Mouse (Mus musculus): ENCODE results near the gene Tmem235. TPM values are rescaled to one million over a fixed set of nuclear protein-coding genes. Genes with fewer than 3 reads are reported as not detected.
"Not testable (repeated sequence)": the region's sequence is repeated elsewhere in the genome, so short reads cannot be mapped to it uniquely, and the experiment has no call there.

The Tmem235 gene
- not detected for total RNA-seq (2021)
- long read RNA-seq, experiment 1: 0 reads
- long read RNA-seq, experiment 2: 0 reads

GRCm38 (mm10) chr11:117860601-117861000 is at the start of gene Tmem235:
Gene Tmem235, plus strand, starts transcription at chr11:117860752.
- intact Hi-C loops (cut with DNase I): no loop called here
- DNase-seq: no peak

- no peak for DNase-seq
- intact Hi-C loops (cut with DNase I): no loop called here
These were observed 46.7 kb upstream of the Tmem235 start for GRCm38 (mm10) chr11:117813867-117814266.

- intact Hi-C loops (cut with DNase I): no loop called here
- no peak for DNase-seq
These were observed 45.7 kb upstream of the Tmem235 start for GRCm38 (mm10) chr11:117814704-117815366.

- intact Hi-C loops (cut with DNase I); DNase-seq: not testable (repeated sequence)
These were observed 44.7 kb upstream of the Tmem235 start for GRCm38 (mm10) chr11:117815850-117816249.

GRCm38 (mm10) chr11:117816389-117816996 is 44.1 kb upstream of the Tmem235 start:
- no peak for DNase-seq
- intact Hi-C loops (cut with DNase I): no loop called here

GRCm38 (mm10) chr11:117819095-117819494 is 41.5 kb upstream of the Tmem235 start:
- peak; percentile 46 to 50 for DNase-seq
- intact Hi-C loops (cut with DNase I): no loop called here

- intact Hi-C loops (cut with DNase I): no loop called here
- no peak for DNase-seq
These were observed 40.4 kb upstream of the Tmem235 start for GRCm38 (mm10) chr11:117820173-117820572.

- DNase-seq: no peak
- intact Hi-C loops (cut with DNase I): no loop called here
These were observed 38.7 kb upstream of the Tmem235 start for GRCm38 (mm10) chr11:117821868-117822267.

- DNase-seq: peak in 1 of 2 experiments; percentile 28
- intact Hi-C loops (cut with DNase I): no loop called here
These were observed 37.8 kb upstream of the Tmem235 start for GRCm38 (mm10) chr11:117822728-117823241.

GRCm38 (mm10) chr11:117823411-117823810 is 37.1 kb upstream of the Tmem235 start:
- intact Hi-C loops (cut with DNase I): no loop called here
- DNase-seq: no peak

- intact Hi-C loops (cut with DNase I): no loop called here
- peak; percentile 72 to 78 for DNase-seq
These were observed 36.2 kb upstream of the Tmem235 start for GRCm38 (mm10) chr11:117824060-117824969.

GRCm38 (mm10) chr11:117825333-117826101 is 35.0 kb upstream of the Tmem235 start, which contains the start of the genes Afmid and Tk1:
Gene Afmid, plus strand, starts transcription at chr11:117825924.
Gene Tk1, minus strand, starts transcription at chr11:117826092.
- intact Hi-C loops (cut with DNase I): loop anchor here (1.0 to 5.0 kb wide), 4 partner anchors 35 to 593 kb away; no protein-coding TSS in a partner anchor
- DNase-seq: peak; percentile 53 to 57

GRCm38 (mm10) chr11:117826164-117826563 is 34.4 kb upstream of the Tmem235 start:
- intact Hi-C loops (cut with DNase I): loop anchor here (5.0 kb wide), 3 partner anchors 119 to 594 kb away; no protein-coding TSS in a partner anchor
- no peak for DNase-seq

GRCm38 (mm10) chr11:117826916-117827315 is 33.6 kb upstream of the Tmem235 start:
- intact Hi-C loops (cut with DNase I): loop anchor here (5.0 kb wide), 3 partner anchors 120 to 595 kb away; no protein-coding TSS in a partner anchor
- no peak for DNase-seq

GRCm38 (mm10) chr11:117827386-117827785 is 33.2 kb upstream of the Tmem235 start:
- DNase-seq: no peak
- intact Hi-C loops (cut with DNase I): loop anchor here (5.0 kb wide), 3 partner anchors 120 to 595 kb away; no protein-coding TSS in a partner anchor

- intact Hi-C loops (cut with DNase I): loop anchor here (5.0 kb wide), 3 partner anchors 121 to 596 kb away; no protein-coding TSS in a partner anchor
These were observed 32.2 kb upstream of the Tmem235 start for GRCm38 (mm10) chr11:117828149-117828887.

GRCm38 (mm10) chr11:117828888-117829604 is 31.5 kb upstream of the Tmem235 start:
- intact Hi-C loops (cut with DNase I): loop anchor here (5.0 kb wide), 3 partner anchors 122 to 597 kb away; no protein-coding TSS in a partner anchor
- no peak for DNase-seq

More at GRCm38 (mm10) chr11:117828149-117828887, 32.2 kb upstream of the Tmem235 start:
- no peak for DNase-seq

- no peak for DNase-seq
- intact Hi-C loops (cut with DNase I): loop anchor here (5.0 kb wide), 3 partner anchors 122 to 597 kb away; no protein-coding TSS in a partner anchor
These were observed 30.8 kb upstream of the Tmem235 start for GRCm38 (mm10) chr11:117829671-117830215.

Data from gastrocnemius, postnatal 36 days (tissue).